Mouse (Mus musculus): ENCODE measurements around the gene Plekha4. TPM values are rescaled to one million over a fixed set of nuclear protein-coding genes. Genes with fewer than 3 reads are reported as not detected.

The Plekha4 gene
- polyA plus RNA-seq, 1 experiment from 2014 or later = 0.80 TPM

DNA sequence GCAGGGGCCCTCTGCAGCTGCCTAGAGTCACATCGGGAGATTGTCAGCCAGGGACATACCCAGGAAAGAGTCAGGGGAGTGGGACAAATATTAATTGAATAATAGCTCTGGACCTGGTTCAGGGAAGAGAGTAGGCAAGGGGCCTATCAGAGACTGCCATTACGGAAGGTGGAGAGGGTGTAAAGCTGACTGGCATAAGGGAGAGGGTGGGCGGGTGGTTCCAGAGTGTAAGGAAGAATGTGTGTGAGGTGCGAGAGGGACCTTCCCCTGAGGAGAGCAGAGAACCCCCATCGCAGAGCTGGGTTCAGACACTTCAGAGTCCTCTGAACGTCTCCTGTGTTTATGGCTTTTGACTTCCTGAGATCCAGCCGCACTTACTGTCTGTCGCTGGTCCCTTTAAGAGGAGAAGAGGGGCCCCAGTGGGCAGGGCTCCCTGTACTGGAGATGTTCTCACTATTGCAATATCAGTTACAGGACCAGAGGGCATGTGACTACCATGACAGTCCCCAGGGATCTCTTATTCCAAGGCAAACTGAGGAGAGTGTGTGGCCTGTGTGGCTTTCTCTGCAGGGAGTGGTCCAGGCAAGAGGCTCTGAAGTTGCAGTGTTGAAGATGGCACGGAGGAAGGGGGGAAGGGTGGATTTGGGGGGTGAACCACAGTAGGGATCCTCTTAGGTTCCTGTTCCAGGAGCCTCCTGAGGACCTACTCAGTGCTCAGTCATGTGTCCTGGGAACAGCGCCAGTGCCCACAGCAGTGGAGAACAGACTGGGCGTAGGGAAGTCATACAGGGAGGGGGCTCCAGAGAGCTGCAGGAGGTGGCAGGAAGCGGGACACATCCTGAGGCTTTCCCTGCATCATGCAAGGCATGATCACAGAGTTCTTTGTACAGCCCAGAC, 35.7 kb downstream of the Plekha4 start:
- H3K27me3 ChIP-seq (replicated peaks; ENCODE audit: control insufficient read depth, insufficient read depth, low read length) = peaks cover 3% of the 10 kb centered on the region; the same call in 1 of the 2 replicates
- H3K4me2 ChIP-seq (replicated peaks; ENCODE audit: low read depth) = peak overlapping the region; percentile 45
- no peak for TF ChIP-seq CTCF (IDR thresholded peaks at IDR 0.05; ENCODE audit: low read depth)
- H3K4me3 ChIP-seq (ENCODE audit: low read depth, low read length) = 0 out of 2 replicates have a peak overlapping the region, but pooled peaks have one; percentile 1
- no peaks in the 10 kb centered on the region for H3K4me1 ChIP-seq (replicated peaks; ENCODE audit: control insufficient read depth, insufficient read depth, low read length)
- no peak overlapping the region for H3K27ac ChIP-seq (ENCODE audit: low read depth, low read length)
- H3K36me3 ChIP-seq (ENCODE audit: control insufficient read depth, insufficient read depth) = no peaks in the 10 kb centered on the region
- peak; percentile 35 for ATAC-seq
- WGBS = 38% methylated on average over 12 of the region's 12 CpGs
- H3K9me3 ChIP-seq (ENCODE audit: control insufficient read depth) = no peaks in the 10 kb centered on the region
- H3K9ac ChIP-seq (ENCODE audit: low read depth, low read length) = no peak overlapping the region

DNA sequence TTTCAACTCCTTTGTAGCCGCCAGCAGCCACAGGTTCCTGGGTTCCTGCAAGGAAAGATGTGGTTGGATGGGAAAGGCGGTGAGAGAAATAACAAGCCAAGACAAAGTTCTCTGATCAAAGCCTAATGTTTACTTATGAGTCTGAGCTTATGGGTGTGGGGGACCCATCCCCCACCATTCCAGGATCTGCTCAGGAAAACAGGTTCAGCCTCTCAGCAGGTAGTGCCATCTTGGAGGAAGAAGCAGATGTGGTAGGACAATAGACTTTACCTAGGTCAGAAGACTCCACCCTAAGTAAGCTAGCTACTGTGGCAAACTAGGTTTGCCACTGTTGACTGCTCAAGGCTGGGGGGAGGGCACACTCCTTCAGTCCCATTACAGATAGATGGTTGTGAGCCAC, 38.7 kb downstream of the Plekha4 start:
- Histone ChIP-seq H3K27me3 (replicated peaks; ENCODE audit: control insufficient read depth, insufficient read depth, low read length) (peaks cover 3% of the 10 kb centered on the region; the same call in 1 of the 2 replicates), H3K4me1 (replicated peaks; ENCODE audit: control insufficient read depth, insufficient read depth, low read length) (no peaks in the 10 kb centered on the region), H3K9me3 (ENCODE audit: control insufficient read depth) (no peaks in the 10 kb centered on the region), H3K4me2 (replicated peaks; ENCODE audit: low read depth) (no peak overlapping the region), H3K36me3 (ENCODE audit: control insufficient read depth, insufficient read depth) (no peaks in the 10 kb centered on the region), H3K27ac (ENCODE audit: low read depth, low read length) (no peak overlapping the region), H3K4me3 (ENCODE audit: low read depth, low read length) (no peak overlapping the region), H3K9ac (ENCODE audit: low read depth, low read length) (no peak overlapping the region)
- TF ChIP-seq CTCF (IDR thresholded peaks at IDR 0.05; ENCODE audit: low read depth) = no peak
- WGBS = 67% methylated on average over 2 of the region's 2 CpGs
- ATAC-seq = no peak

DNA sequence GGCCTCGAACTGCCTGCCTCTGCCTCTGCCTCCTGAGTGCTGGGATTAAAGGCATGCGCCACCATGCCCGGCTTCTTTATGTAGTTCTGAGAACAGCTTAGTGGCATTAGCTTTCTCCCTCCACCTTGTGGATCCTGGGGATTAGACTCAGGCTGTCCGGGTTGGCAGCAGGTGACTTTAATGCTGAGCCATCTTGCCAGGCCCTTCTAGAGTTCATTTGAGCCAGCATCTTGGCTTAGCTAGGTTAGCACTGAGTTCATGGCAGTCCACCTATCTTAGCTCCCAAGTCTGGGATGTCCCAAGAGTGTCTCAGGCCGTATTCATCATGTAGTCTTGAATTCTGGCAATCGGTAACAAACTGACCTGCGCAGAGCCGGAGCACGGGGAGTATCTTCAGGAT, 39.3 kb downstream of the Plekha4 start:
- no peaks in the 10 kb centered on the region for H3K9me3 ChIP-seq (ENCODE audit: control insufficient read depth)
- no peak overlapping the region for H3K9ac ChIP-seq (ENCODE audit: low read depth, low read length)
- ATAC-seq = no peak
- no peaks in the 10 kb centered on the region; the same call in 1 of the 2 replicates for H3K36me3 ChIP-seq (ENCODE audit: control insufficient read depth, insufficient read depth)
- H3K27ac ChIP-seq (ENCODE audit: low read depth, low read length) = no peak overlapping the region
- WGBS = 94% methylated on average over 9 of the region's 9 CpGs
- H3K27me3 ChIP-seq (replicated peaks; ENCODE audit: control insufficient read depth, insufficient read depth, low read length) = peaks cover 3% of the 10 kb centered on the region; the same call in 1 of the 2 replicates
- H3K4me1 ChIP-seq (replicated peaks; ENCODE audit: control insufficient read depth, insufficient read depth, low read length) = no peaks in the 10 kb centered on the region; the same call in 1 of the 2 replicates
- H3K4me3 ChIP-seq (ENCODE audit: low read depth, low read length) = no peak overlapping the region
- no peak overlapping the region for H3K4me2 ChIP-seq (replicated peaks; ENCODE audit: low read depth)
- no peak for TF ChIP-seq CTCF (IDR thresholded peaks at IDR 0.05; ENCODE audit: low read depth)

DNA sequence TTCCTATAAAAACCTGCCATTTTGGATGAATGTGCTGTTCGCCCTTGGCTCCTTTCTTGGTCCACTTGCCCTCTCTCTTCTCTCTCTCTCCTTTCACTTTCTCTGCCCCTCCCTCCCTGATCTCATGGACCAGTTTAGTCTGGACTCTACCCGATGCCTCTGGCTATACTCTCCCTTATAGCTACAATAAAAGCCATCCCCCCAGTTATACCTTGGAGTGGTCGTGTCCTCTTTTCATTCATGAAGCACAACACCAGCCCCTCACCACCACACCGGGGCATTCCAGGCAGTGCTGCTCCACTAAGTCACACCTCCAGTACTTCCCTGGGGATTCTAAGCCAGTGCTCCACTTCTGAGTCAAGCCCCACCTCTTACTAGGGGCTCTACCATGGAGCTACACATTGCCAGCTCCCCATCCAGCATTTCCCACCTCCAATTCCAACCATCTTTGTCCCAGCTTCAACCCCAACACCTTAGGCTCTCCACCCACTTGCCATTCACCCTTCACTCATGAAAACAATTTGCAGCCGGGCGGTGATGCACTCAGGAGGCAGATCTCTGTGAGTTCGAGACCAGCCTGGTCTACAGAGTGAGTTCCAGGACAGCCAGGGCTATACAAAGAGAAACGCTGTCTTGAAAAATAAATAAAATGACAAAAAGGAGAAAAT, 41.1 kb downstream of the Plekha4 start:
- Histone ChIP-seq H3K4me2 (replicated peaks; ENCODE audit: low read depth) (0 out of 2 replicates have a peak overlapping the region, but pooled peaks have one; percentile 74), H3K9me3 (ENCODE audit: control insufficient read depth) (no peaks in the 10 kb centered on the region), H3K27me3 (replicated peaks; ENCODE audit: control insufficient read depth, insufficient read depth, low read length) (no peaks in the 10 kb centered on the region), H3K9ac (ENCODE audit: low read depth, low read length) (no peak overlapping the region), H3K36me3 (ENCODE audit: control insufficient read depth, insufficient read depth) (no peaks in the 10 kb centered on the region; the same call in 1 of the 2 replicates), H3K4me1 (replicated peaks; ENCODE audit: control insufficient read depth, insufficient read depth, low read length) (peaks cover 4% of the 10 kb centered on the region; the same call in 1 of the 2 replicates), H3K4me3 (ENCODE audit: low read depth, low read length) (no peak overlapping the region), H3K27ac (ENCODE audit: low read depth, low read length) (peak overlapping the region; percentile 54; the same call in 1 of the 2 replicates)
- no peak for ATAC-seq
- WGBS = 67% methylated on average over 8 of the region's 8 CpGs
- no peak for TF ChIP-seq CTCF (IDR thresholded peaks at IDR 0.05; ENCODE audit: low read depth)

DNA sequence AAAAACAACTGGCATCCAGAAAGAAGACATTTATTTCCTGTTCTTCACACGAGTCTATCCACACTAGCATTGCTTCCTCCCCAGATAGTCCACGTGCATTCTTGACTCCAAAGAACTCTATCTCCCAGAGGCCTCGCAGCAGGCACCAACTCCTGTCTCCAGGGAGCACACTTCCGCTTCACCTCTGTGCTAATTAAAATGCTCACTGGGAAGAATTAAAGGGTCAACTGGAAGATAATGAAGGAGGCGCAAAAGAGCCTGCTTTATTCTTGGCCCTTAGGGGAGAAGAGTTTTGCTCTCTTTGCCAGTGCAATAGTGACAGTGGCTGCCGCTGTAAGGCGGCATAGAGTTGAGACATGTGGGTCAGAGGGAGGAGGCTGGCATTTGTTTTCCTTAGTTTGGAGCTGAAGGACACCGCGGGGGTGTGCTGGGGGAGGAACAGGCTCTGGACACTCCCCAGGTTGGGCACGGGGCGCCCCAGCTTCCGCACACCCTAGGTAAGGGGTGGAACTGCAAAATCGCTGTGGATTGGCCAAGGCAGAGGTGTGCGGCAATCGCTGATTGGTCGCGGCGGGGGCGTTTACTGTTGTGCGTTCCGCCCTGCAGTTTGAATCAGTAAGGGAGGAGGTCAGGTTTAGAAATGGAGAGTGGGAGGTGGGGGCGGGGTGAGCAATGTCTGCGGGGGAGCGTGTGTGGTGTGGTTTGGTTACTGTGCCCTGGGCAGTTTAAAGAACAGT, 41.8 kb downstream of the Plekha4 start:
- under 1% methylated on average over 24 of the region's 24 CpGs for WGBS
- H3K27me3 ChIP-seq (replicated peaks; ENCODE audit: control insufficient read depth, insufficient read depth, low read length) = no peaks in the 10 kb centered on the region
- H3K4me1 ChIP-seq (replicated peaks; ENCODE audit: control insufficient read depth, insufficient read depth, low read length) = peaks cover 4% of the 10 kb centered on the region; the same call in 1 of the 2 replicates
- peak overlapping the region; percentile 74 for H3K4me2 ChIP-seq (replicated peaks; ENCODE audit: low read depth)
- no peaks in the 10 kb centered on the region for H3K9me3 ChIP-seq (ENCODE audit: control insufficient read depth)
- peak; percentile 94 for ATAC-seq
- peak overlapping the region; percentile 54 for H3K27ac ChIP-seq (ENCODE audit: low read depth, low read length)
- H3K4me3 ChIP-seq (ENCODE audit: low read depth, low read length) = peak overlapping the region; percentile 26
- no peak for TF ChIP-seq CTCF (IDR thresholded peaks at IDR 0.05; ENCODE audit: low read depth)
- H3K9ac ChIP-seq (ENCODE audit: low read depth, low read length) = 0 out of 2 replicates have a peak overlapping the region, but pooled peaks have one; percentile 13
- no peaks in the 10 kb centered on the region; the same call in 1 of the 2 replicates for H3K36me3 ChIP-seq (ENCODE audit: control insufficient read depth, insufficient read depth)

Data from intestine, postnatal 0 days (tissue).